Mouse (Mus musculus) heart, postnatal 0 days (tissue): ENCODE measurements at regions not wholly inside any gene's neighbourhood (a gene's known extent, or its start where the extent isn't known, plus 50 kb on each side); places are given as distances from the start of the nearest gene placed in this dataset.

Source experiments
- ATAC-seq: fragments of 200-750 bp; cut with Nextera tagmentation; 2 replicates; pipeline ENCODE4 v1.8.0; 2017; ENCODE audit warnings: low read depth, moderate number of reproducible peaks, moderate library complexity; ENCODE audit not compliant: insufficient read depth
- DNase-seq: peaks from one replicate; pipeline ENCODE4 v3.0.0-alpha.2; 2016; ENCODE audit warnings: low spot score
- H3K27ac ChIP-seq: fragments of 300-500 bp; sonication (generic); 2 replicates; pipeline ENCODE4 v1.5.1; 2014; ENCODE audit warnings: low read depth, mild to moderate bottlenecking
- H3K27me3 ChIP-seq: fragments of 300-500 bp; sonication (generic); 2 replicates; pipeline ENCODE4 v1.6.1; 2014; ENCODE audit warnings: low read length, mixed read lengths; ENCODE audit not compliant: control insufficient read depth, insufficient read depth
- H3K36me3 ChIP-seq: fragments of 300-500 bp; sonication (generic); replicated peaks from 2 replicates; pipeline ENCODE4 v1.6.1; 2014; ENCODE audit warnings: low read length, mixed read lengths; ENCODE audit not compliant: control insufficient read depth, insufficient read depth
- H3K4me1 ChIP-seq: fragments of 300-500 bp; sonication (generic); 2 replicates; pipeline ENCODE4 v1.6.1; 2014; ENCODE audit warnings: antibody characterized with exemption; ENCODE audit not compliant: control insufficient read depth, insufficient read depth
- H3K4me2 ChIP-seq: fragments of 300-500 bp; sonication (generic); 2 replicates; pipeline ENCODE4 v1.6.1; 2014; ENCODE audit warnings: low read depth, mild to moderate bottlenecking, low read length, moderate library complexity
- H3K4me3 ChIP-seq: fragments of 300-500 bp; sonication (generic); 2 replicates; pipeline ENCODE4 v1.5.1; 2014; ENCODE audit warnings: low read depth, low read length
- H3K9ac ChIP-seq: fragments of 300-500 bp; sonication (generic); replicated peaks from 2 replicates; pipeline ENCODE4 v1.6.1; 2014; ENCODE audit warnings: low read depth, low read length, mixed read lengths
- H3K9me3 ChIP-seq: fragments of 300-500 bp; sonication (generic); replicated peaks from 2 replicates; pipeline ENCODE4 v1.6.1; 2016; ENCODE audit warnings: low read length; ENCODE audit not compliant: control insufficient read depth
- CTCF ChIP-seq: IDR thresholded peaks from 2 replicates; pipeline ENCODE4 v1.5.1; 2016; ENCODE audit warnings: antibody characterized with exemption, control low read depth, low read depth
- EP300 ChIP-seq: IDR thresholded peaks from 2 replicates; pipeline ENCODE4 v1.6.1; 2016; ENCODE audit warnings: antibody characterized with exemption, low read depth
- WGBS: fragments of 180-500 bp; shearing (Covaris S2); extraction: QIAGEN DNeasy Blood & Tissue Kit; methylation state at CpG from one replicate; pipeline ENCODE4 v1.1.7; 2014; 5-methylcytosine and 5-hydroxymethylcytosine counted together

GRCm38 (mm10) chr2:179039697-179040096 is 402.5 kb upstream of the Cdh4 start:
- Histone ChIP-seq H3K4me3 (no peak overlapping the region), H3K4me2 (no peak overlapping the region), H3K4me1 (no peaks in the 10 kb centered on the region), H3K27me3 (no peaks in the 10 kb centered on the region), H3K9me3 (no peaks in the 10 kb centered on the region), H3K9ac (no peak overlapping the region), H3K27ac (no peak overlapping the region), H3K36me3 (no peaks in the 10 kb centered on the region)
- ATAC-seq (no peak), DNase-seq (no peak)
- TF ChIP-seq EP300 (no peak), CTCF (no peak)
- WGBS, result 42% methylated on average over 2 of the region's 2 CpGs

- Histone ChIP-seq H3K9ac (no peak overlapping the region), H3K27ac (no peak overlapping the region), H3K4me3 (no peak overlapping the region), H3K27me3 (no peaks in the 10 kb centered on the region), H3K9me3 (no peaks in the 10 kb centered on the region), H3K4me2 (no peak overlapping the region), H3K36me3 (no peaks in the 10 kb centered on the region), H3K4me1 (no peaks in the 10 kb centered on the region)
- DNase-seq (no peak), ATAC-seq (no peak)
- 55% methylated on average over 4 of the region's 4 CpGs for WGBS
- TF ChIP-seq CTCF (no peak), EP300 (no peak)
These were observed 398.6 kb upstream of the Cdh4 start for GRCm38 (mm10) chr2:179043671-179044070.

- TF ChIP-seq EP300 (no peak), CTCF (no peak)
- Histone ChIP-seq H3K4me2 (no peak overlapping the region), H3K9me3 (no peaks in the 10 kb centered on the region), H3K9ac (no peak overlapping the region), H3K27ac (no peak overlapping the region), H3K27me3 (no peaks in the 10 kb centered on the region), H3K4me1 (no peaks in the 10 kb centered on the region), H3K4me3 (no peak overlapping the region), H3K36me3 (no peaks in the 10 kb centered on the region)
- ATAC-seq, result no peak
- WGBS, result 76% methylated on average over 1 of the region's 1 CpGs
- DNase-seq, result no peak
These were observed 396.9 kb upstream of the Cdh4 start for GRCm38 (mm10) chr2:179045361-179045760.

- ATAC-seq, result no peak
- WGBS, result 73% methylated on average over 8 of the region's 8 CpGs
- TF ChIP-seq EP300 (no peak), CTCF (no peak)
These were observed 387.8 kb upstream of the Cdh4 start for GRCm38 (mm10) chr2:179054441-179054840.

GRCm38 (mm10) chr2:179064616-179065015 is 377.6 kb upstream of the Cdh4 start:
- WGBS, result 41% methylated on average over 8 of the region's 8 CpGs
- Histone ChIP-seq H3K4me1 (no peaks in the 10 kb centered on the region), H3K9me3 (no peaks in the 10 kb centered on the region), H3K4me2 (no peak overlapping the region), H3K9ac (no peak overlapping the region), H3K27me3 (no peaks in the 10 kb centered on the region), H3K36me3 (no peaks in the 10 kb centered on the region), H3K27ac (no peak overlapping the region), H3K4me3 (no peak overlapping the region)
- TF ChIP-seq CTCF, result no peak
- TF ChIP-seq EP300, result no peak
- no peak for ATAC-seq
- DNase-seq, result no peak

More at GRCm38 (mm10) chr2:179054441-179054840, 387.8 kb upstream of the Cdh4 start:
- no peak overlapping the region for H3K4me2 ChIP-seq
- no peaks in the 10 kb centered on the region for H3K27me3 ChIP-seq
- H3K4me3 ChIP-seq, result no peak overlapping the region
- H3K4me1 ChIP-seq, result no peaks in the 10 kb centered on the region
- no peak overlapping the region for H3K9ac ChIP-seq
- no peak overlapping the region for H3K27ac ChIP-seq
- no peaks in the 10 kb centered on the region for H3K36me3 ChIP-seq
- H3K9me3 ChIP-seq, result no peaks in the 10 kb centered on the region
- DNase-seq, result no peak

- 62% methylated on average over 6 of the region's 6 CpGs for WGBS
- Histone ChIP-seq H3K4me3 (no peak overlapping the region), H3K9ac (no peak overlapping the region), H3K27me3 (no peaks in the 10 kb centered on the region), H3K9me3 (no peaks in the 10 kb centered on the region), H3K27ac (no peak overlapping the region), H3K4me2 (no peak overlapping the region), H3K4me1 (no peaks in the 10 kb centered on the region), H3K36me3 (no peaks in the 10 kb centered on the region)
- no peak for TF ChIP-seq EP300
- TF ChIP-seq CTCF, result no peak
- ATAC-seq (no peak), DNase-seq (no peak)
These were observed 372.7 kb upstream of the Cdh4 start for GRCm38 (mm10) chr2:179069520-179069919.
